Mouse (Mus musculus) limb, embryonic 10.5 days (tissue): ENCODE measurements around the gene Iqcb1. TPM values are rescaled to one million over a fixed set of nuclear protein-coding genes. Genes with fewer than 3 reads are reported as not detected.

ENCODE experiments used
- DNase-seq: peaks from one replicate; pipeline ENCODE4 v3.0.0-alpha.2; 2017; ENCODE audit warnings: low spot score
- H3K27ac ChIP-seq: fragments of 300-500 bp; sonication (generic); 2 replicates; pipeline ENCODE4 v1.5.1; 2016; ENCODE audit warnings: mild to moderate bottlenecking
- H3K27me3 ChIP-seq: fragments of 300-500 bp; sonication (generic); 2 replicates; pipeline ENCODE4 v1.6.1; 2016; ENCODE audit warnings: low read depth, mild to moderate bottlenecking; ENCODE audit not compliant: poor library complexity, severe bottlenecking
- H3K36me3 ChIP-seq: fragments of 300-500 bp; sonication (generic); 2 replicates; pipeline ENCODE4 v1.6.1; 2016; ENCODE audit warnings: mild to moderate bottlenecking, moderate library complexity
- H3K4me1 ChIP-seq: fragments of 300-500 bp; sonication (generic); 2 replicates; pipeline ENCODE4 v1.6.1; 2016
- H3K4me3 ChIP-seq: fragments of 300-500 bp; sonication (generic); 2 replicates; pipeline ENCODE4 v1.5.1; 2016; ENCODE audit warnings: mild to moderate bottlenecking, moderate library complexity
- H3K9me3 ChIP-seq: fragments of 300-500 bp; sonication (generic); replicated peaks from 2 replicates; pipeline ENCODE4 v1.6.1; 2016; ENCODE audit warnings: mild to moderate bottlenecking
- WGBS: fragments of 180-500 bp; shearing (Covaris S2); methylation state at CpG from one replicate; pipeline ENCODE4 v1.1.7; 2016; 5-methylcytosine and 5-hydroxymethylcytosine counted together
- polyA plus RNA-seq: library from polyadenylated mRNA; unstranded; fragments of >200 nt; fragmentation: Nextera tagmentation; extraction: Ambion mirVana; gene quantifications from 2 replicates; pipeline ENCODE4 v1.2.1, GENCODE M21; 2016

The Iqcb1 gene
- polyA plus RNA-seq, 1 experiment from 2014 or later = 77.9 TPM

- no peak for DNase-seq
- no peak overlapping the region for H3K4me3 ChIP-seq
- H3K27ac ChIP-seq = no peak overlapping the region
- no peaks in the 10 kb centered on the region for H3K4me1 ChIP-seq
- WGBS = 94% methylated on average over 11 of the region's 11 CpGs
- no peaks in the 10 kb centered on the region for H3K27me3 ChIP-seq
- H3K36me3 ChIP-seq = peaks cover 40% of the 10 kb centered on the region
- no peaks in the 10 kb centered on the region for H3K9me3 ChIP-seq
Observed at GRCm38 (mm10) chr16:36885912-36886311, 57.7 kb downstream of the Iqcb1 start.

DNA sequence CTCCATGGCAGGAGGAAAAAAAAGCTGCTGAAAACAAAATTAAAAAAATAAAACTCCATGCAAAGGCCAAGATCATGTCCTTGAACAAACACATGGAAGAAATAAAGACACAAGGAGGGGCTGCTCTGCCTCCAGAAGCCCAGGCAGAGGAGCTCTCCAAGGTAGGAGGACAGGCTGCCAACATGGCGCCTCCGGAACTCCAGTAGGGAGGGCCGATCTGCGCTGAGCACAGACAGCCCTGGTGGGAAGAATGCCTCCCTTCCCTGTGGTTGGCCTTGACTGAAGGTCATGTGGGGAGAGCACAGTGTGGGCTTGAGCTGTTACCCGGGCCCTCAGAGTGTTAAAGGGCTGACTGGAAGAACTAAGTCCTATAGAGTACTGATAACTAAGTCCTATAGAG lies 59.4 kb downstream of the Iqcb1 start:
- 89% methylated on average over 5 of the region's 5 CpGs for WGBS
- H3K27me3 ChIP-seq = no peaks in the 10 kb centered on the region
- no peaks in the 10 kb centered on the region for H3K9me3 ChIP-seq
- no peak overlapping the region for H3K27ac ChIP-seq
- no peaks in the 10 kb centered on the region for H3K4me1 ChIP-seq
- H3K36me3 ChIP-seq = peaks cover 55% of the 10 kb centered on the region
- no peak for DNase-seq
- H3K4me3 ChIP-seq = no peak overlapping the region

DNA sequence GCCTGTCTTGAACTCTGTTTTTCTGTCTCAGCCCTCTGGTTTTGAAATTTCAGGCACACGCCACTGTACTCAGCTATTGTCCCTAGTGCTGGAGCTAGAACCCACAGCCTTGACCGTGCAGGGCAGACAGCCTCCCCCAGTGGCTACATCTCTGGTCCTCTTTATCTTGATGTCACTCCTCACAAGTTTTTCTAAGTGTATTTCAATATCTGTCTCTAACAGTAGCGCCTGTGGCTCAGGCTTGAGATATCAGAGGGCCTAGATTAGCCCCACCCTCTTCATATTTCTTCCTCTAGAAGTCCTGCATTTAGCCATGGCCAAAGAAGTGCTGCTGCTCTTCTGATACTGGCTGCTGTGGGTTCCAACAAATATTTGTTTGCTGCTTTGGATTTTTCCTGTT lies 62.4 kb downstream of the Iqcb1 start:
- DNase-seq = no peak
- H3K4me3 ChIP-seq = no peak overlapping the region
- H3K36me3 ChIP-seq = peaks cover 79% of the 10 kb centered on the region
- no peaks in the 10 kb centered on the region for H3K4me1 ChIP-seq
- no peaks in the 10 kb centered on the region for H3K27me3 ChIP-seq
- H3K27ac ChIP-seq = no peak overlapping the region
- no peaks in the 10 kb centered on the region for H3K9me3 ChIP-seq
- WGBS = 96% methylated on average over 3 of the region's 3 CpGs

GRCm38 (mm10) chr16:36891415-36891814 lies 63.2 kb downstream of the Iqcb1 start:
- Histone ChIP-seq H3K27me3 (no peaks in the 10 kb centered on the region), H3K9me3 (no peaks in the 10 kb centered on the region), H3K27ac (no peak overlapping the region), H3K4me1 (no peaks in the 10 kb centered on the region), H3K36me3 (peaks cover 80% of the 10 kb centered on the region), H3K4me3 (no peak overlapping the region)
- DNase-seq = no peak
- 95% methylated on average over 4 of the region's 4 CpGs for WGBS

GRCm38 (mm10) chr16:36893317-36893716 lies 65.1 kb downstream of the Iqcb1 start:
- 95% methylated on average over 10 of the region's 10 CpGs for WGBS
- Histone ChIP-seq H3K9me3 (no peaks in the 10 kb centered on the region), H3K4me3 (no peak overlapping the region), H3K27me3 (no peaks in the 10 kb centered on the region), H3K27ac (no peak overlapping the region), H3K4me1 (no peaks in the 10 kb centered on the region), H3K36me3 (peaks cover 83% of the 10 kb centered on the region)
- peak; percentile 8 for DNase-seq

- WGBS = 93% methylated on average over 6 of the region's 6 CpGs
- H3K27me3 ChIP-seq = no peaks in the 10 kb centered on the region
- no peak overlapping the region for H3K4me3 ChIP-seq
- H3K4me1 ChIP-seq = no peaks in the 10 kb centered on the region
- peaks cover 84% of the 10 kb centered on the region for H3K36me3 ChIP-seq
- no peak overlapping the region for H3K27ac ChIP-seq
- no peak for DNase-seq
- H3K9me3 ChIP-seq = no peaks in the 10 kb centered on the region
Observed at GRCm38 (mm10) chr16:36896712-36897111, 68.5 kb downstream of the Iqcb1 start.

DNA sequence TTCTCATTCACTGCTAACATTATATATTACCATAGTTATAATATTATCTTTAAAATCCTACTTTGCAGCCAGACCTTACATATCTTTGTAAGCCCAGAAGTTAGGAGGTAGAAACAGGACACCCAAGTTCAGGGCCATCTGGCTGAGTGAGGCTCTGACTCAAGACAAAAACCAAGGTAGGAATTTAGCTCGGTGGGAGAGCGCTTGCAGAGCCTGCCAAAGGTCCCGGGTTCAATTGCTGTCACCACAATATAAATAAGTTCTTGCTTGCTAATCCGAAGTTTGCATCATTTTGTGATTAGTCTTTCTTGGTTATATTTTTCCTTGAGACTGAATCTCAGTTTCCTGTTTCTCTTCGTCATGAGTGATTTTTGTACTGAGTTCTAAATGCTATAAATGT lies 75.0 kb downstream of the Iqcb1 start:
- WGBS = 94% methylated on average over 5 of the region's 5 CpGs
- no peaks in the 10 kb centered on the region for H3K4me1 ChIP-seq
- no peak overlapping the region for H3K27ac ChIP-seq
- H3K9me3 ChIP-seq = no peaks in the 10 kb centered on the region
- H3K27me3 ChIP-seq = no peaks in the 10 kb centered on the region
- peaks cover 65% of the 10 kb centered on the region for H3K36me3 ChIP-seq
- DNase-seq = no peak
- H3K4me3 ChIP-seq = no peak overlapping the region

GRCm38 (mm10) chr16:36911909-36912308 lies 83.7 kb downstream of the Iqcb1 start:
- 95% methylated on average over 10 of the region's 10 CpGs for WGBS
- H3K36me3 ChIP-seq = peaks cover 74% of the 10 kb centered on the region
- DNase-seq = no peak
- H3K4me1 ChIP-seq = no peaks in the 10 kb centered on the region
- no peak overlapping the region for H3K4me3 ChIP-seq
- no peaks in the 10 kb centered on the region for H3K27me3 ChIP-seq
- H3K27ac ChIP-seq = no peak overlapping the region
- no peaks in the 10 kb centered on the region for H3K9me3 ChIP-seq

DNA sequence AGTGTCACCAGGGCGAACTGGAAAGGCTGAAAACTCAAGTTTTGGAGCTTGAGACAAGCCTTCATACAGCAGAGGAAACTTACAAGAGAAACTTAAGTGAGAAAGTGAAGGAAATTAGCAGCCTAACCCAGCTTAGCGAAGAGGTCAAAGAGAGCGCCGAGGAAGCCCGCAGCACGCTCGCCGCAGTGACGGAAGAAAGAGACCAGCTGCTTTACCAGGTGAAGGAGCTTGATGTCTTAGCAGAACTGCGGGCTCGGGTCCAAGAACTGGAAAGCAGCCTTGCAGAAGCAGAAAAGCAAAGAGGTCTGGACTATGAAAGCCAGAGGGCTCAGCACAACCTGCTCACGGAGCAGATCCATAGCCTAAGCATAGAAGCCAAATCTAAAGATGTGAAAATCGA lies 84.1 kb downstream of the Iqcb1 start:
- Histone ChIP-seq H3K27me3 (no peaks in the 10 kb centered on the region), H3K36me3 (peaks cover 75% of the 10 kb centered on the region), H3K9me3 (no peaks in the 10 kb centered on the region), H3K27ac (no peak overlapping the region), H3K4me1 (no peaks in the 10 kb centered on the region), H3K4me3 (no peak overlapping the region)
- WGBS = 96% methylated on average over 13 of the region's 13 CpGs
- DNase-seq = no peak

- Histone ChIP-seq H3K4me3 (no peak overlapping the region), H3K9me3 (no peaks in the 10 kb centered on the region), H3K27ac (no peak overlapping the region), H3K27me3 (no peaks in the 10 kb centered on the region), H3K4me1 (no peaks in the 10 kb centered on the region), H3K36me3 (peaks cover 80% of the 10 kb centered on the region)
- 89% methylated on average over 5 of the region's 5 CpGs for WGBS
- no peak for DNase-seq
Observed at GRCm38 (mm10) chr16:36914195-36914594, 86.0 kb downstream of the Iqcb1 start.

DNA sequence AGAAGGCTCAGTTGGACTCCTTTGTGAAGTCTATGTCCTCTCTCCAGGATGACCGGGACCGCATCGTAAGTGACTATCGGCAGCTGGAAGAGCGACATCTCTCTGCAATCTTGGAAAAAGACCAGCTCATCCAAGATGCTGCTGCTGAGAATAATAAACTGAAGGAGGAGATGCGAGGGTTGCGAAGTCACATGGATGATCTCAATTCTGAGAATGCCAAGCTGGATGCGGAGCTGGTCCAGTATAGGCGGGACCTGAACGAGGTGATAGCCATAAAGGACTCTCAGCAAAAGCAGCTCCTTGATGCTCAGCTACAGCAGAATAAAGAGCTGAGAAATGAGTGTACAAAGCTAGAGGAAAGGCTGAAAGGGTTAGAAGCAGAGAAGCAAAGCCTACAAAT lies 90.3 kb downstream of the Iqcb1 start:
- H3K27me3 ChIP-seq = no peaks in the 10 kb centered on the region
- peaks cover 82% of the 10 kb centered on the region for H3K36me3 ChIP-seq
- 98% methylated on average over 10 of the region's 10 CpGs for WGBS
- no peak for DNase-seq
- no peaks in the 10 kb centered on the region for H3K9me3 ChIP-seq
- H3K27ac ChIP-seq = no peak overlapping the region
- H3K4me3 ChIP-seq = no peak overlapping the region
- H3K4me1 ChIP-seq = no peaks in the 10 kb centered on the region

DNA sequence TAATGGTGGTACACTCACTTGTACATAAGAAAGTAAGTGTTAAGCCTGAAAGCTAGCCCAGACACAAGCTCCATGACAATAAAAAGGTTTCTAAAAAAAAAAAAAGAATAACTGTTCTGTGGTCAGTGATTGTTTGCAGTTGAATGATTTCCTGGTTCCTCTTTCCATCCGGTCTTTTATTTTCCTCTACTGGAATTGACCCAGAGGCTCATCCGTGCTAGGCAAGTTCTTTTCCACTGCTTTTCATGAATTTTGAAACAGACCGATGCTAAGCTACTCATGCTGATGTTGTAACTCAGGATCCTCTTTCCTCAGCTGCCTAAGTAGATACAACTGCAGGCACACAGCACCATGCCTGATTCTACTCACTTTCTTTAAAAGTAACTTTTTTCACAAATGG lies 92.2 kb downstream of the Iqcb1 start:
- H3K27ac ChIP-seq = no peak overlapping the region
- no peak for DNase-seq
- no peaks in the 10 kb centered on the region for H3K4me1 ChIP-seq
- H3K27me3 ChIP-seq = no peaks in the 10 kb centered on the region
- WGBS = 96% methylated on average over 3 of the region's 3 CpGs
- no peak overlapping the region for H3K4me3 ChIP-seq
- peaks cover 74% of the 10 kb centered on the region for H3K36me3 ChIP-seq
- no peaks in the 10 kb centered on the region for H3K9me3 ChIP-seq

- Histone ChIP-seq H3K36me3 (peaks cover 74% of the 10 kb centered on the region), H3K9me3 (no peaks in the 10 kb centered on the region), H3K4me1 (no peaks in the 10 kb centered on the region), H3K27ac (no peak overlapping the region), H3K27me3 (no peaks in the 10 kb centered on the region), H3K4me3 (no peak overlapping the region)
- 94% methylated on average over 8 of the region's 8 CpGs for WGBS
- DNase-seq = no peak
Observed at GRCm38 (mm10) chr16:36921067-36921613, 93.0 kb downstream of the Iqcb1 start.

DNA sequence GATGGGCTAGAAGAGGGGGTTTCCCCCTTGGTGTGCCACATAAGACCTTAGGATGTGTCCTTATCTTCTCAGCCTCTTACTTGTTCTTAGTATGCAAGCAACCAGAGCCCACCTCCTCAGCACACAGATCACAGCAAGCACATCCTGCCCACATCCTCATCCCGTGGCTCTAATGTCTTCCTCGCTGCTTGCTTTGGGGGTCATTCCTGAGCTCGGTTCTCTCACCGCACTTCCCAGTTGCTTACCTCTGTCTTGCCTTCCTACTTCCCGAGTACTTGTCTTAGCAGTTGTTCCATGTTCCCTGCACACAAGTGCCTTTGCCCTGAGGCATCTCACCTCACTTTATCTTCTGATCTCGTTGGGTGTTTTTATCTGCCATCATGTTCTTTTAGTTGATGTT lies 93.8 kb downstream of the Iqcb1 start:
- DNase-seq = no peak
- Histone ChIP-seq H3K27ac (no peak overlapping the region), H3K9me3 (no peaks in the 10 kb centered on the region), H3K36me3 (peaks cover 74% of the 10 kb centered on the region), H3K4me3 (no peak overlapping the region), H3K27me3 (no peaks in the 10 kb centered on the region), H3K4me1 (no peaks in the 10 kb centered on the region)
- 91% methylated on average over 6 of the region's 6 CpGs for WGBS
